Mouse (Mus musculus) embryonic facial prominence, embryonic 13.5 days (tissue): ENCODE measurements around the gene Unc45b. TPM values are rescaled to one million over a fixed set of nuclear protein-coding genes. Genes with fewer than 3 reads are reported as not detected.

Experiments used
- ATAC-seq: fragments of 200-750 bp; cut with Nextera tagmentation; 2 replicates; pipeline ENCODE4 v1.8.0; 2017; ENCODE audit warnings: low read depth; ENCODE audit not compliant: insufficient number of reproducible peaks, insufficient read depth, low FRiP score, low TSS enrichment
- H3K27ac ChIP-seq: fragments of 300-500 bp; sonication (generic); 2 replicates; pipeline ENCODE4 v1.5.1; 2015; ENCODE audit warnings: moderate library complexity, mild to moderate bottlenecking, inconsistent platforms
- H3K27me3 ChIP-seq: fragments of 300-500 bp; sonication (generic); 2 replicates; pipeline ENCODE4 v1.6.1; 2015; ENCODE audit warnings: mild to moderate bottlenecking, inconsistent platforms
- H3K36me3 ChIP-seq: fragments of 300-500 bp; sonication (generic); 2 replicates; pipeline ENCODE4 v1.6.1; 2015; ENCODE audit warnings: mild to moderate bottlenecking, inconsistent platforms
- H3K4me1 ChIP-seq: fragments of 300-500 bp; sonication (generic); 2 replicates; pipeline ENCODE4 v1.6.1; 2015; ENCODE audit warnings: inconsistent platforms
- H3K4me2 ChIP-seq: fragments of 300-500 bp; sonication (generic); 2 replicates; pipeline ENCODE4 v1.6.1; 2015; ENCODE audit warnings: moderate library complexity, mild to moderate bottlenecking, inconsistent platforms
- H3K4me3 ChIP-seq: fragments of 300-500 bp; sonication (generic); 2 replicates; pipeline ENCODE4 v1.5.1; 2015; ENCODE audit warnings: mild to moderate bottlenecking, inconsistent platforms
- H3K9ac ChIP-seq: fragments of 300-500 bp; sonication (generic); 2 replicates; pipeline ENCODE4 v1.6.1; 2015; ENCODE audit warnings: mild to moderate bottlenecking, inconsistent platforms
- H3K9me3 ChIP-seq: fragments of 300-500 bp; sonication (generic); 2 replicates; pipeline ENCODE4 v1.6.1; 2016; ENCODE audit warnings: inconsistent platforms
- WGBS: fragments of 180-500 bp; shearing (Covaris S2); methylation state at CpG from one replicate; pipeline ENCODE4 v1.1.7; 2015; ENCODE audit warnings: mixed read lengths; 5-methylcytosine and 5-hydroxymethylcytosine counted together
- polyA plus RNA-seq: library from polyadenylated mRNA; unstranded; fragments of >200 nt; fragmentation: Nextera tagmentation; extraction: Ambion mirVana; gene quantifications from 2 replicates; pipeline ENCODE4 v1.2.1, GENCODE M21; 2015

Gene Unc45b
- polyA plus RNA-seq, 1 experiment from 2014 or later: 5.7 TPM

DNA sequence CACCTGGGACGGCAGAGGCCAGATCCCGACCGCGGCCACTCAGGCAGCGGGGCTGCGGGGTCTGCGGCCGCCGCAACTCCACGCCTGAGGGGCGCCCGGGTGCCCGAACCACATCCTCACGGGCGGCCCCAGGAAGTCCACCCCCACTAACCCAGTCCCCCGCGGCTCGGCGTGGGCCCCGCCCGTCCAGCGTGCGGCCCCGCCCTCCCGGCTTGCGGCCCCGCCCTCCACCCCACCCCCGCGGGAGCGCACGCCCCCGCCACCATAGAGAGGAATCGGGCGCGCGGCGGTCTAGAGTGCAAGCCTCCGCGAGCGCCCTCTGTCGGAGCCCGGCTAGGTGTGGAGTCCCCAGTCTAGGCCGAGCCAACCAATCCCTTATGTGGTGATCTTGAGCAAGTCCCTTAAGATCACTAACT, 39.3 kb upstream of the Unc45b start, which contains the start of gene Rffl:
Rffl (minus strand) TSS at position 180 of the 416 bp plus-strand sequence.
- H3K4me2 ChIP-seq: peak within 1 kb of the TSS; percentile 74
- H3K4me3 ChIP-seq: peak within 1 kb of the TSS; percentile 87
- H3K27ac ChIP-seq: 0 out of 2 replicates have a peak within 1 kb of the TSS, but pooled peaks have one; percentile 11
- H3K36me3 ChIP-seq: no peaks in the 10 kb centered on the region
- WGBS: under 1% methylated on average over 41 of the region's 43 CpGs
- H3K27me3 ChIP-seq: no peaks in the 10 kb centered on the region
- 0 out of 2 replicates have a peak, but pooled peaks cover 3% of the 10 kb centered on the region for H3K4me1 ChIP-seq
- H3K9me3 ChIP-seq: no peaks in the 10 kb centered on the region
- peak within 1 kb of the TSS; percentile 80 for H3K9ac ChIP-seq
- peak; percentile 93 for ATAC-seq

DNA sequence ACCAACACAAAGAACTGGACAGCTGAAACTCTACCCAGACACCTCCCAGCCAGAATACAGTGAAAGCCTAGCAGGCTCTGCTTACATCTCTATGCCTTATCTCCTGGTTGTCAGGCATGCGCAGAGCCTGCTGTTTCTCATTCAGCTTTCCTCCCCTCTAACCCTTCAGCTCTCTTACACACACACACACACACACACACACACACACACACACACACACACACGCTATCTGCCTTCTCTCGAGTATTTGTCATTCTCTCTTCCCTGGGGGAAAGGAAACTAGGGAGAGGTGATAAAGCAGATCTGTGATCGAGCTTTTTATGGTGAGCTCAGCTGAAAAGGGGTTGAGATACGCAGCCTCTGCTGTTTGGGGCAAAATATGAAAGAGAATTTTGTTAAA, 35.4 kb upstream of the Unc45b start:
- Histone ChIP-seq H3K9me3 (no peaks in the 10 kb centered on the region), H3K36me3 (peaks cover 9% of the 10 kb centered on the region), H3K9ac (no peak overlapping the region), H3K4me1 (0 out of 2 replicates have a peak, but pooled peaks cover 3% of the 10 kb centered on the region), H3K4me2 (no peak overlapping the region), H3K4me3 (no peak overlapping the region), H3K27me3 (no peaks in the 10 kb centered on the region), H3K27ac (no peak overlapping the region)
- no peak for ATAC-seq
- 72% methylated on average over 5 of the region's 5 CpGs for WGBS

DNA sequence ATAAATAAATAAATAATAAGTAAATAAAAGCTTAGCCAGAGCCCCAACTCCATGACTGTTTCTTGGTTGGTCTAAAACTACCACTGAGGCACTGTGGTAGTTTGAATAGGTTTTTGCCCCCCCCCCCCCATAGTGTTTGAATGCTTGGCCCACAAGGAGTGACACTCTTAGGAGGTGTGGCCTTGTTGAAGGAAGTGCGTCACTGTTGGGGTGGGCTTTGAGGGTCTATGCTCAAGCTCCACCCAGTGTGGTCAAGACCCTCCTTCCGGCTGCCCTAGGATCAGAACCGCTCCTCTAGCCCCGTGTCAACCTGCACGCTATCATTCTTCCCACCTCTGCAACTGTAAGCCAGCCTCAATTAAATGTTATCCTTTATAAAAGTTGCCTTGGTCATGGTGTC, 34.7 kb upstream of the Unc45b start:
- H3K27me3 ChIP-seq: no peaks in the 10 kb centered on the region
- peaks cover 11% of the 10 kb centered on the region for H3K36me3 ChIP-seq
- no peak overlapping the region for H3K9ac ChIP-seq
- H3K4me2 ChIP-seq: no peak overlapping the region
- no peak for ATAC-seq
- H3K4me3 ChIP-seq: no peak overlapping the region
- H3K4me1 ChIP-seq: no peaks in the 10 kb centered on the region
- 86% methylated on average over 5 of the region's 5 CpGs for WGBS
- H3K27ac ChIP-seq: no peak overlapping the region
- H3K9me3 ChIP-seq: no peaks in the 10 kb centered on the region

DNA sequence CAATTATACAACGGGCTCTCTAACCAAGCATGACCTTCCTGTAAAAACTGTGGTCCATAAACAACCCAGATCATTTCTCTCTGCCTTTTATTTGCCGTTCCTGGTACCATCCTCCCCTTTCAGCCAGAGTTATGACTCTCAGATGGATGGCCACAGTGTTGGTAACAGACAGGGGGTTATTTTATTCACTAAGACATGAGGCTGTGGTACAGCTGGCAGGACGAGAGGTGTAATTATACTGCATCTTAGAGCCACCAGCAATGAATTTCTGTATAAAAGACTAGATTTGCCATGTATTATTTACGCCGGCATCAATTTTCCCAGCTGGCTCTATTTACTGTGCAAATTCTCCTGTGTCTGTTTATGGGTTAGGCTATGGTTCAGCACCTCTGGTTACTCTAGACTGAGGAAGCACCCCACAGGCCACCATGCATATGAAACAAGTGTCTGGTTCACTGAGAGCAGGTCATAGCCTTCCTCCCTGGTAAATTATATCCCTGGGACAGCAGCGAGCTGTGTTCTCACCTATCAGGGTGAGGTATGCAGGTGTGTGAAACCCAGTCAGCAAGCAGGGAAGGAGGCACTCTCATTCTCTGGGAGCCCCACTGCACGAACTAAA, 32.5 kb upstream of the Unc45b start:
- WGBS: 83% methylated on average over 7 of the region's 7 CpGs
- no peak for ATAC-seq

DNA sequence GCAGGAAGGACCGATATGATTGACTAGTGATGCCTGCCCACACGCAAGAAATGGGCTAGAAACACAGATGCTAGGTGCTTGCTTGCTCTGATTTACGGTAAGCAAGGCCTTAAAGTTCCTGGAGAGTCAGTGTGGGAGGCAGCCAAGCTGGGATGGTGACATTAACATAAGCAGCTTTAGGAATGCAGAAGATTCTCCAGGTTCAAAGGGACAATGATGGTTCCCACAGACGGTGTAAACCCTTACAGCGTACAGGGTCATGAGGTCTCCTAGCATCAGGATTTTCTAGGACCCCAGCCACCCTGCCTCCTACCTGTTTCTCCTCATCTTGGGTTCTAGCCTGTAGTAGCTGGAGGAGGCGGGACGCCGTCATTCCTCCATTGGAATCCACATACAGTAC, 27.2 kb upstream of the Unc45b start:
- Histone ChIP-seq H3K9me3 (no peaks in the 10 kb centered on the region), H3K36me3 (peaks cover 26% of the 10 kb centered on the region), H3K27ac (no peak overlapping the region), H3K4me2 (no peak overlapping the region), H3K4me3 (no peak overlapping the region), H3K27me3 (no peaks in the 10 kb centered on the region), H3K4me1 (no peaks in the 10 kb centered on the region), H3K9ac (no peak overlapping the region)
- WGBS: 65% methylated on average over 8 of the region's 8 CpGs
- no peak for ATAC-seq

More for the DNA sequence above, 32.5 kb upstream of the Unc45b start:
- Histone ChIP-seq H3K27ac (no peak overlapping the region), H3K4me3 (no peak overlapping the region), H3K4me2 (no peak overlapping the region), H3K9me3 (no peaks in the 10 kb centered on the region), H3K36me3 (peaks cover 21% of the 10 kb centered on the region), H3K27me3 (no peaks in the 10 kb centered on the region), H3K9ac (no peak overlapping the region), H3K4me1 (no peaks in the 10 kb centered on the region)

DNA sequence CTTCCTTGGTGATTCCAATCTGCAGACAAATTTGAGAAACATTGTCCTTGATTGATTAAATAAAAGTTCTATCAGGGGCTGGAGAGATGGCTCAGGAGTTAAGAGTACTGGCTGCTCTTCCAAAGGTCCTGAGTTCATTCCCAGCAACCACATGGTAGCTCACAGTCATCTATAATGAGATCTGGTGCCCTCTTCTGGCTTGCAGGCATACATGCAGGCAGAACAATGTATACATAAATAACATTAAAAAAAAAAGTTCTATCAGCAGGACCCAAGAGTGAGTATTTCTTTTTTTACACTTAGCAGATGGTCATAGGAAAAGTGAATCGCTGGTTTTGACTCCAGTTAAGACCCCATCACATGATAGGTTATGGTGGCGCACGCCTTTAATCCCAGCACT, 23.8 kb upstream of the Unc45b start:
- peaks cover 13% of the 10 kb centered on the region; the same call in 1 of the 2 replicates for H3K36me3 ChIP-seq
- H3K9ac ChIP-seq: no peak overlapping the region
- H3K4me3 ChIP-seq: no peak overlapping the region
- no peaks in the 10 kb centered on the region for H3K9me3 ChIP-seq
- H3K4me2 ChIP-seq: no peak overlapping the region
- H3K27me3 ChIP-seq: 0 out of 2 replicates have a peak, but pooled peaks cover 2% of the 10 kb centered on the region
- no peak overlapping the region for H3K27ac ChIP-seq
- H3K4me1 ChIP-seq: peaks cover 17% of the 10 kb centered on the region
- no peak for ATAC-seq
- WGBS: 93% methylated on average over 3 of the region's 3 CpGs

DNA sequence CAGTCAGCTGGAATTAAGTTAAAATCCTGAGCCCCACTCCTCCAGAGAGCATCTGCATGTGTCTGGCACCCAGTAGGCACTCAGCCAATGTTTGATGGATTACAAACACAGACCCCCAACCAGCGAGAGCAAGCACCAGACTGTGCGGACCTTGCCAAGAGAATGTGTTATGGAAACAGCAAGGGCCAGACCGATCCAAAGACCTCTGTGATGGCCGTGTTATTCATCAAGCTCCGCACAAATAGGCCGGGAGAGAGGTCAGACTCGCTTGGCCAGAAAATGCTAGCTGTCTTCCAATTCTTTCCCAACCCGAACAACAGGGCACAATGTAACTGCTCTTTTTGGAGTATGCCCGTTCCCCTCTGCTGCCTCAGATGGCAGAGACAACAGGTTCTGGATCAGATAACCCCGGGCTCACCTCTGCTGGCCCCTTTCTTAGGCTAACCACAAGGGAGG, 21.8 kb upstream of the Unc45b start:
- Histone ChIP-seq H3K27ac (no peak overlapping the region), H3K36me3 (no peaks in the 10 kb centered on the region), H3K9ac (0 out of 2 replicates have a peak overlapping the region, but pooled peaks have one; percentile 27), H3K4me1 (peaks cover 17% of the 10 kb centered on the region), H3K27me3 (0 out of 2 replicates have a peak, but pooled peaks cover 5% of the 10 kb centered on the region), H3K4me3 (no peak overlapping the region), H3K9me3 (no peaks in the 10 kb centered on the region), H3K4me2 (peak overlapping the region; percentile 89; the same call in 1 of the 2 replicates)
- ATAC-seq: no peak
- WGBS: 68% methylated on average over 10 of the region's 10 CpGs

DNA sequence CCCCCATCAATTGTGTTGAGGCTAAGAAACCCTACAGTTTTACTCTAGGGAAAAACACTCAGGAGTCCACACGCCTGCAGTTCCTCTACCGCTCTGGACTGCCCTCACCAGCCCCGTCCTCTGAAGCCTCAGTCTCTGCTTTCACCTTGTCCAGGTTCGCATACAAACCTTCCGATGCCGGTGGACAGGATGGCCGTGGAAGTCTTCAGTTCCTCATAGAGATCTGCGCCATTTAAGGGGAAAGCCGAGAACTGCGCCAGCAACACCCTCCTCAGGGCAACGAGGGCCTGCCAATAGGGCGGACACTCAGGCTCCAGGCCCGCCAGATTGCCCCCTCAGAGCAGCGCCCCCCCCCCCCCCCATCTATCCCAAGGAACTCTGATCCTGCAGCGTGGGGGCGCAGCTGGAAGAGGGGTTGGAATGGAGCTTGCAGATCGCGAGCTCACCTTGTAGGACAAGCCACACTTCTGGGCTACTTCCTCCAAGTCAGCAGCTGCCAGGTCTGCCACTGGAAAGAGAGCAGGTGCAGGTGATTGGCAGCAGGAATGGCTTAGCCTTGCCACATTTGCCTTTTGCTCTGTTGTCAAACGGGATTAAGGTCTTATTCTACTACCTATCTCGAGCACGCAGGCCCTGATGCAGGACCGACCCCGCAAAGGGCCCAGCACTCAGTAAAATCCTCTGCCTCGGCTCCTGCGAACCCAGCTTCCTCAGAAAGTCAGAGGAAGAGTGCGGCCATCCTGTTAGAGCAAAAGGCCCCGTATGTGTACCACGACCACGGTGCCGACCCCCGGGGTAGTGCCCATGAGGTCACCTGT, 20.6 kb upstream of the Unc45b start:
- peak overlapping the region; percentile 44; the same call in 1 of the 2 replicates for H3K27ac ChIP-seq
- H3K4me2 ChIP-seq: peak overlapping the region; percentile 89
- WGBS: 8% methylated on average over 31 of the region's 31 CpGs

DNA sequence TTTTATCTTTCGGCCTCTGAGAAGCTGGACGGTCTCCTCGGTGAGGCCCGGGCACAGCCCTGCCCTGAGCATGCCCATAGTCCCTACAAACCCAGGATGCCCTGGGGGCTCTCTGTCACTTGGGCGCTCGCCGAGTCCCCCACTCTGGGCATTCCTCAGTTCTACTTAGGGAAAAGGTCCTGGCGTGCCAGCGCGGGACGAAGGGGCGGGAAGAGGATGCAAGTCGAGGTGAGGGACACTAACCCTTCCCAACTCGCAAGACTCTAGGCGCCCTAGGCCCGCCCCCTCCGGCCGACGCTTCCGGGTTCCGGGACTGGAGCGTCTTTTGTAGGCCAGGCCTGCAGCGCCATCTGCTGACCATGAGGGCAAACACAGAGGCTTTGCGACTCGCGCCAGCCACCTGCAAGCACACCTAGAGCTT, 20.0 kb upstream of the Unc45b start, which contains the start of gene Rad51d:
Rad51d (minus strand) TSS at position 273 of the 421 bp plus-strand sequence.
- WGBS: 0% methylated on average over 26 of the region's 26 CpGs
- Histone ChIP-seq H3K27me3 (0 out of 2 replicates have a peak, but pooled peaks cover 5% of the 10 kb centered on the region), H3K36me3 (no peaks in the 10 kb centered on the region), H3K27ac (peak within 1 kb of the TSS; percentile 44; the same call in 1 of the 2 replicates), H3K4me3 (peak within 1 kb of the TSS; percentile 71), H3K4me2 (peak within 1 kb of the TSS; percentile 89), H3K4me1 (peaks cover 17% of the 10 kb centered on the region), H3K9me3 (no peaks in the 10 kb centered on the region), H3K9ac (peak within 1 kb of the TSS; percentile 80)
- peak; percentile 86 for ATAC-seq

More for the DNA sequence above, 20.6 kb upstream of the Unc45b start:
- peaks cover 17% of the 10 kb centered on the region for H3K4me1 ChIP-seq
- no peaks in the 10 kb centered on the region for H3K36me3 ChIP-seq
- no peak for ATAC-seq
- H3K27me3 ChIP-seq: 0 out of 2 replicates have a peak, but pooled peaks cover 5% of the 10 kb centered on the region
- H3K4me3 ChIP-seq: peak overlapping the region; percentile 71
- peak overlapping the region; percentile 80 for H3K9ac ChIP-seq
- no peaks in the 10 kb centered on the region for H3K9me3 ChIP-seq

DNA sequence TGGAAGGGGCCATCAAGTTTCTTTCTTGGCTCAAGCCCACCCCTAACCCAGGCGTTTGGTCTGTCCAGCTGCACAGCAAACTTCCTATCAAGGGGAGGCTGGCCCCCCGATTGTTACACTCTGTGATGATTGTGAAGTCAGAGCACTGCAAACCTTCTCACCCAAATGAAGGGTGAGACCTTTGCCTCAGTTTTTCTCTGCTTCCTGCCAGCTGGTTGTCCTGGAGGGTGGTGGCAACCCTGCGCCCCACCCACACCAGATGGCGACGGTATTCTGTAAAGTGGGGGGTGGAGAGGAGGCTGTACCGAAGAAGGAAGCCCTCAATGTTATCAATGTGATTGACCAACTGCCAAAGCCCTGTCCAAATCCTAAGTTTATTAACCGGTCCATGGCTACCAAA, 18.4 kb upstream of the Unc45b start, which contains the start of gene Fndc8:
Fndc8 (plus strand) TSS at position 189 of the 400 bp plus-strand sequence.
- no peak for ATAC-seq
- no peaks in the 10 kb centered on the region for H3K36me3 ChIP-seq
- H3K9me3 ChIP-seq: no peaks in the 10 kb centered on the region
- 62% methylated on average over 7 of the region's 7 CpGs for WGBS
- 0 out of 2 replicates have a peak, but pooled peaks cover 5% of the 10 kb centered on the region for H3K27me3 ChIP-seq
- H3K4me3 ChIP-seq: no peak within 1 kb of the TSS
- no peak within 1 kb of the TSS for H3K27ac ChIP-seq
- peaks cover 17% of the 10 kb centered on the region for H3K4me1 ChIP-seq
- peak within 1 kb of the TSS; percentile 12; the same call in 1 of the 2 replicates for H3K9ac ChIP-seq
- H3K4me2 ChIP-seq: no peak within 1 kb of the TSS

DNA sequence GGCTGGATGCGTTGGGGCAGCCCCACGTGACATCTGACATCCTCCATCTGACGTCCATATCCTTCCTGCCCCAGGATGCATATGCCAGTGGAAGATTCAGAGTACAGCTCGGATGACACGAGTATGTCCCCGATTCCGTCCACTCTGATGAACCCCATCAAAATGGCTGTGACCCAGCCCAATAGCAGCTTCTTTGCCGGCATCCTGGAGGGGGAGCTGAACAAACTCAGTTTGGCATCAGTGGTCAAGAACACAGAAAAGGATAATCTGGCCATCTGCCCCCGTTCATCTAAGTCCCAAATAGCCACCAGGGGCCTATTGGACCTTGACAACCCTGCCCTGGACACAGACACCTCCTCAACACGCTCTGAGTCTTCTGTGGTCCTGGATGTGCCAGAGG, 12.9 kb upstream of the Unc45b start:
- no peaks in the 10 kb centered on the region for H3K27me3 ChIP-seq
- WGBS: 92% methylated on average over 10 of the region's 10 CpGs
- H3K36me3 ChIP-seq: peaks cover 46% of the 10 kb centered on the region
- no peak overlapping the region for H3K4me3 ChIP-seq
- no peak for ATAC-seq
- H3K4me1 ChIP-seq: no peaks in the 10 kb centered on the region
- H3K9ac ChIP-seq: no peak overlapping the region
- no peaks in the 10 kb centered on the region for H3K9me3 ChIP-seq
- no peak overlapping the region for H3K4me2 ChIP-seq
- H3K27ac ChIP-seq: no peak overlapping the region
